Mouse (Mus musculus): ENCODE data around the gene Pam16.

- TF ChIP-seq CTCF (conservative IDR thresholded peaks at IDR 0.05; ENCODE audit: insufficient read depth, insufficient read length, low read depth, low read length) (no peak), POLR2A (IDR thresholded peaks at IDR 0.05; ENCODE audit: low read depth, low read length) (no peak)
Measured at GRCm38 (mm10) chr16:4641119-4641838, 16.5 kb upstream of the Pam16 start.

Data from kidney, adult 2 months (tissue).